Mouse (Mus musculus) spleen, adult 2 months (tissue): ENCODE measurements around the gene Pecam1.

Experiments
- CTCF ChIP-seq: fragments of 200-500 bp; IDR thresholded peaks from 2 replicates; pipeline ENCODE4 v1.5.1; 2011; ENCODE audit warnings: mild to moderate bottlenecking, inconsistent platforms; ENCODE audit not compliant: insufficient read depth, insufficient read length, insufficient replicate concordance; ENCODE audit errors: extremely low read depth
- POLR2A ChIP-seq: fragments of 200-500 bp; IDR thresholded peaks from 2 replicates; pipeline ENCODE4 v1.6.1; 2011; ENCODE audit warnings: low read depth, low read length, inconsistent platforms

- no peak for TF ChIP-seq CTCF
- no peak for TF ChIP-seq POLR2A
Observed at GRCm38 (mm10) chr11:106683345-106683744, 67.1 kb downstream of the Pecam1 start.
